Mouse (Mus musculus): ENCODE data around the gene Smarcd3. TPM values are rescaled to one million over a fixed set of nuclear protein-coding genes. Genes with fewer than 3 reads are reported as not detected.

The Smarcd3 gene
- polyA plus RNA-seq, 1 experiment from 2014 or later = 46.2 TPM

DNA sequence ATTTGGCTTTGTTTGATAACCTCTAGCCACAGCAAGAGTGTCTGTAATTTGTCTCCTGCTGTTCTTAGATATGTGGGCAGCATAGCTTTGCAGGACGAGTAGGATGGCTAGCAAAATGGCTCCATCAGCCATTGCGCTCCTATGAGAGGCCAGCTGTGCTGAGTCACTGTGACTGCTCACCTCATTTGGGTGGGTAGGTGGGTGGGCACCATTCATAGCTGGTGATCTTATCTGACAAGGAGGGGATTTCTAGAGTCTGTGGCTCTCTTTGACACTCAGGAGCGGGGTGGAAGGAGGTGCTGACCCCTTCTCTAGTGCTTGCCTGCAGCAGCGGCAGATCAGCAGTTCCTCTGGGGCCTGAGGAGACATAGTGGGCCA, 37.0 kb downstream of the Smarcd3 start:
- peak overlapping the region; percentile 71 for H3K9ac ChIP-seq (replicated peaks; ENCODE audit: low read length)
- no peaks in the 10 kb centered on the region for H3K4me1 ChIP-seq (ENCODE audit: control insufficient read depth, insufficient read depth, low read length)
- H3K27me3 ChIP-seq (ENCODE audit: control insufficient read depth, insufficient read depth, low read length) = no peaks in the 10 kb centered on the region
- no peaks in the 10 kb centered on the region for H3K36me3 ChIP-seq (replicated peaks; ENCODE audit: control insufficient read depth, insufficient read depth, low read depth, low read length)
- H3K27ac ChIP-seq (replicated peaks; ENCODE audit: low read depth, low read length) = no peak overlapping the region
- no peaks in the 10 kb centered on the region for H3K9me3 ChIP-seq (replicated peaks; ENCODE audit: control insufficient read depth, low read length)
- H3K4me2 ChIP-seq (ENCODE audit: low read depth, low read length) = peak overlapping the region; percentile 77
- DNase-seq (ENCODE audit: low spot score) (no peak), ATAC-seq (replicated peaks; ENCODE audit: insufficient number of reproducible peaks, low FRiP score, low TSS enrichment, low read depth) (no peak)
- WGBS = 35% methylated on average over 4 of the region's 4 CpGs
- peak overlapping the region; percentile 65 for H3K4me3 ChIP-seq (ENCODE audit: low read depth, low read length)

DNA sequence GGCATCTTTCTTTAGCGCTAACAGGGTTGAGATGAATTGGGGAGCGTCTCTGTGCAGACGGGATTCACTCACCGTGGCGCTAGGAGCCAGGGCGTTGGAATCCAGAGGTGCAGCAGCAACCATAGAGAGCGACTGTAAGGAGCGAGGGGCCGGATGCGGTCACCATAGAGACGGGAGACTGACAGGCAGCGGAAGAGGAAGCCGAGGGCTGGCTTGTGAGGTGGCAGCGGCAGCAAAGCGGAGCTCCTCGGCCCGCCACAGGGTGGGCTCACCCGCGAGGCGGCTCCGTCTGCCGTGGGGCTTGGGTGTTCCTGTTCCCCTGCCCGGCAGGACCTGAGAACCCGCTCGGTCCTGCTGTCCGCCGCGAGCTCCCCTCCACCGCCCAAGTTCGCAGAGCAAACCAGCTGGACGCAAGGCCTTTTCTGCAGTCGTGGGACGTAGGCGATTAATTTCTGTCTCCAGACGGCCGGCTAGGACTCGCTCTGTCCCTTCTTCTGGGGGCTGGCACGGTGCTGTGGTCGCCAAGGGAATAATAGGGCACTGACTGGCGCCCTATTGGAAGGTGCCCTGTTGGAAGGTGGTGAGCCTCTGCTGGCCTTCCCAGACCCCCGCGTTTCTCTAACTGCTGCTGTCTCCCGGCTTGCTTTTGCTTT, 37.5 kb downstream of the Smarcd3 start, which contains the start of gene Chpf2:
Gene Chpf2, plus strand, starts transcription at position 195 of the 653 bp plus-strand sequence.
- H3K4me1 ChIP-seq (ENCODE audit: control insufficient read depth, insufficient read depth, low read length) = no peaks in the 10 kb centered on the region
- peak within 1 kb of the TSS; percentile 77 for H3K4me2 ChIP-seq (ENCODE audit: low read depth, low read length)
- DNase-seq (ENCODE audit: low spot score) (peak; percentile 93), ATAC-seq (replicated peaks; ENCODE audit: insufficient number of reproducible peaks, low FRiP score, low TSS enrichment, low read depth) (peak; percentile 85)
- no peaks in the 10 kb centered on the region for H3K36me3 ChIP-seq (replicated peaks; ENCODE audit: control insufficient read depth, insufficient read depth, low read depth, low read length)
- H3K9ac ChIP-seq (replicated peaks; ENCODE audit: low read length) = peak within 1 kb of the TSS; percentile 71
- WGBS = under 1% methylated on average over 43 of the region's 43 CpGs
- H3K4me3 ChIP-seq (ENCODE audit: low read depth, low read length) = peak within 1 kb of the TSS; percentile 65
- H3K27me3 ChIP-seq (ENCODE audit: control insufficient read depth, insufficient read depth, low read length) = no peaks in the 10 kb centered on the region
- no peak within 1 kb of the TSS for H3K27ac ChIP-seq (replicated peaks; ENCODE audit: low read depth, low read length)
- no peaks in the 10 kb centered on the region for H3K9me3 ChIP-seq (replicated peaks; ENCODE audit: control insufficient read depth, low read length)

DNA sequence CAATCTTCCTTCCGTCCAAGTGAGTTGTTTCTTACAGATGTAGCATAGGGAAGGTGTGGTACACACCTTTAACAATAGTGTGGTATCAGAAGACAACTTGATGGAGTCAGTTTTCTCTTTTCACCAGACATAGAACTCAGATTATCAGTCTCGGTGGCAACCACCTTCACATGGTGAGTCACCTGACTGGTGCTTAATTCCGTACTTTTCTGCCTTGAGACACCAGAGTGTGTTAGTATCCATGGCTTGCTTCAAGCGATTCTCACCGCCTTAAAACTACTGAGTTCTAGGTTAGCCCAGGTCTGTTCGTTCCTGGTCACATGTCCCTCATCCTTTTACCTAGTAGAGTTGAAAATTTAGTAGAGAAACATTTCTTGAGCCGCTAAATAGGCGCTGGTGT, 38.1 kb downstream of the Smarcd3 start:
- Histone ChIP-seq H3K9me3 (replicated peaks; ENCODE audit: control insufficient read depth, low read length) (no peaks in the 10 kb centered on the region), H3K9ac (replicated peaks; ENCODE audit: low read length) (peak overlapping the region; percentile 71), H3K27ac (replicated peaks; ENCODE audit: low read depth, low read length) (no peak overlapping the region), H3K4me2 (ENCODE audit: low read depth, low read length) (peak overlapping the region; percentile 77), H3K27me3 (ENCODE audit: control insufficient read depth, insufficient read depth, low read length) (no peaks in the 10 kb centered on the region), H3K4me3 (ENCODE audit: low read depth, low read length) (peak overlapping the region; percentile 65), H3K36me3 (replicated peaks; ENCODE audit: control insufficient read depth, insufficient read depth, low read depth, low read length) (no peaks in the 10 kb centered on the region), H3K4me1 (ENCODE audit: control insufficient read depth, insufficient read depth, low read length) (no peaks in the 10 kb centered on the region)
- no peak for DNase-seq (ENCODE audit: low spot score)
- 14% methylated on average over 8 of the region's 8 CpGs for WGBS
- no peak for ATAC-seq (replicated peaks; ENCODE audit: insufficient number of reproducible peaks, low FRiP score, low TSS enrichment, low read depth)

DNA sequence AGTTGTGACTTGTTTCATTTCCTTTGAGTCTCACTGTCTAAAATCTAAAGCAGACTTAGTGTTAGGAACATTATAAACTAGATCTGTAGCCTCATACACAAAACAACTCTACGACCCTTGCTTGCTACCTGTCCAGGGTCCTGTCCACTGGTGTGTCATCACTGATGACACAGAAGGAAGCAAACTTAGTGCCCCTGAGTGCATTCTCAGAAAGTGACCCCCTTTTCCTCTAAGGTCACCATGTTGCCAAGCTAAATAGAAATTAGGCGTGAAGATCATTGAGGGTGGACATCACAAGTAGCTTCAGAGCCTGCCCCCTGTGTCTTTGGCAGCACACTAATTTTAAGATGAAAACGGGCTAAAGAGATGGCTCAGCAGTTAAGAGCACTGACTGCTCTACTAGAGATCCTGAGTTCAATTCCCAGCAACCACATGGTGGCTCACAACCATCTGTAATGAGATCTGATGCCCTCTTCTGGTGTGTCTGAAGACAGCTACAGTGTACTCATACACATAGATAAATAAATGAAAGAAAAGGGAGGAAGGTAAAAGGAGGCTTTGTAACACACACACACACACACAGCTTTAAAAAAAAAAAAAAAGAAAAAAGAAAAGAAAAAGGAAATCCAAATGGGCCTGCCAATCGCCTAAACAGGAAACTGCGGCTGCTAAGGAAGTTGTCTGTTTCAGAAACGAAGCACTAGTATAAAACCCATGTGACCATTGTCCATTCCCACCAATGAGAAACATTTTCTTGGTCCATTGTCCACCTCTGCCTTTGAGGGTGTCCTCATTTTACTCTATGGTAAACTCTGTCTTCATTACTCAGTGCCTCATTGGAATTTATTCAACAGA, 45.9 kb downstream of the Smarcd3 start:
- ATAC-seq (replicated peaks; ENCODE audit: insufficient number of reproducible peaks, low FRiP score, low TSS enrichment, low read depth) (no peak), DNase-seq (ENCODE audit: low spot score) (no peak)
- H3K36me3 ChIP-seq (replicated peaks; ENCODE audit: control insufficient read depth, insufficient read depth, low read depth, low read length) = peaks cover 4% of the 10 kb centered on the region
- H3K9ac ChIP-seq (replicated peaks; ENCODE audit: low read length) = peak overlapping the region; percentile 13
- H3K4me2 ChIP-seq (ENCODE audit: low read depth, low read length) = peak overlapping the region; percentile 8
- peak overlapping the region; percentile 24 for H3K4me3 ChIP-seq (ENCODE audit: low read depth, low read length)
- no peaks in the 10 kb centered on the region for H3K27me3 ChIP-seq (ENCODE audit: control insufficient read depth, insufficient read depth, low read length)
- no peaks in the 10 kb centered on the region for H3K4me1 ChIP-seq (ENCODE audit: control insufficient read depth, insufficient read depth, low read length)
- H3K27ac ChIP-seq (replicated peaks; ENCODE audit: low read depth, low read length) = no peak overlapping the region
- WGBS = 70% methylated on average over 6 of the region's 6 CpGs
- H3K9me3 ChIP-seq (replicated peaks; ENCODE audit: control insufficient read depth, low read length) = no peaks in the 10 kb centered on the region

DNA sequence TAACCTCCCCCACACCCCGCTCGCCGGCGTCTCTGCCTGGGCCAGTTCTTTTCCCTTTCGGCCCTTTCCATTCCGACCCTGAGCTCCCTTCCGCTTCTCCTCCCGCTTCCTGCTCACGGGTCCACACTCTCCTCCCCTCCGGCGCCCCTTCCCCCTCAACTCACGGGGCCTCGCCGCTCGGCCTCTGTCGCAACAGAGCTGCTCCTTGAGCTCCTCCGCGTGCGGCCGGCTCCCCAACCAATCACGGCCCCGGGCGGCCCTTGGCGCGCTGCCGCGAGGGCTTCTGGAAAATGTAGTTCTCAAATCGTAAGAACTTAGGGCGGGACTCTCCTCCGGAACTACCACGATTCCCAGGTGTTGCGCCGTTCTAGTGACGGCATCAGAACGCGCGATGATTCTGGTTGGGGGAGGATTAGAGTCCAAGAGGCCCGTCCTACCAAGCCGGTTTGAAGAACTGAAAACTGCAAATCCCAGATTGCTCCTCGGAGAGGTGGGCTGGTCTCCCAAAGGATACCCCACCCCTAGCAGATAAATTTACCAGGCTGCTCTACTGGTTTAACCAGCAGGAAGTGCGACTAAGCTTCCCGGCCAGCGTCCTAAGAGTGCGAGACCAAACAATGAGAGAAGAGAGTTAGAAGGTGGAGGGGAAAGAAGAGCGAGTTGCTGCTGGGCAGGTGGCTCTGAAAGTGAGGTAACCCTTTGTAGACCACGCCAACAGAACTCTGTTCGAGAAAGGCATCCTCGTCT, 46.9 kb downstream of the Smarcd3 start, which contains the start of gene Abcf2:
Gene Abcf2, minus strand, starts transcription at position 285 of the 747 bp plus-strand sequence.
- under 1% methylated on average over 48 of the region's 48 CpGs for WGBS
- DNase-seq (ENCODE audit: low spot score) (peak; percentile 100), ATAC-seq (replicated peaks; ENCODE audit: insufficient number of reproducible peaks, low FRiP score, low TSS enrichment, low read depth) (peak; percentile 96)
- Histone ChIP-seq H3K36me3 (replicated peaks; ENCODE audit: control insufficient read depth, insufficient read depth, low read depth, low read length) (peaks cover 5% of the 10 kb centered on the region), H3K27me3 (ENCODE audit: control insufficient read depth, insufficient read depth, low read length) (no peaks in the 10 kb centered on the region), H3K4me2 (ENCODE audit: low read depth, low read length) (peak within 1 kb of the TSS; percentile 71), H3K9me3 (replicated peaks; ENCODE audit: control insufficient read depth, low read length) (no peaks in the 10 kb centered on the region), H3K4me3 (ENCODE audit: low read depth, low read length) (peak within 1 kb of the TSS; percentile 79), H3K4me1 (ENCODE audit: control insufficient read depth, insufficient read depth, low read length) (no peaks in the 10 kb centered on the region), H3K27ac (replicated peaks; ENCODE audit: low read depth, low read length) (peak within 1 kb of the TSS; percentile 73), H3K9ac (replicated peaks; ENCODE audit: low read length) (peak within 1 kb of the TSS; percentile 80)

DNA sequence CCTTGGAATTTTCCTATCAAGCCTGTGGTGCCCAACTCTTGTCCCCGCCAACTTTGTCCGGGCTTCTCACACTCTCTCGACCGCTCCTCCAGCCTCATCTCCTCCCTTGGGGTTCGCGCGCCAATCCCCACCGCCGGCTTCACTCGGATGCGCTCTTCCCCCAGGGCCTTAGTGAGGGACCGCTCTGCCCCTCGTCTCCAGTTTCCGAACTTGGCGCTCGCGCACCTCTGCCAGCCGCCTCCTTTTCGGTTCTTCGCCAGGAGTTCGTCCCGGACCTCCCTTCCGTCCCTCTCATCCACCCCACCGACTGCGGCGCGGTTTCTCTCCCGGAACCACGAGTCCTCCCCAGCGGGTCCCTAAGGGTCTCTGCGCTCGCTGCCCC, 47.4 kb downstream of the Smarcd3 start:
- ATAC-seq (replicated peaks; ENCODE audit: insufficient number of reproducible peaks, low FRiP score, low TSS enrichment, low read depth) (peak; percentile 34), DNase-seq (ENCODE audit: low spot score) (peak; percentile 38)
- WGBS = under 1% methylated on average over 32 of the region's 32 CpGs

DNA sequence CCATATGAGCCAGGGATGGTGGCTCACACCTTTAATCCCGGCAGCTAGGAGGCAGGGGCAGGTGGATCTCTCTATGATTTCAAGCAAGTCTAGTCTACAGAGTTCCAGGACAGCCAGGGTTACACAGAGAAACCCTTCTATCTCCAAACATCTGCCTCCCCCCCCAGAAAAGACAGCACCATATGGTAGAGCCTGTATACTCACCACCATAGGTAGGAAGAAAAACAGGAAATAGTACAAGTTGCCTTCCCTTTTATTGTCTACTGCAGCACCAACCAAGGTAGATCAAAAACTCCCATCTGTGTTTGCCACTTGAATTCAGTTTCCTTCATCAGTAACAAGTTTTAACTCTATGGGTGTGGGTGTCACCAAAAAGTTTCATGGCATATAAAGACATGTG, 48.3 kb downstream of the Smarcd3 start:
- Histone ChIP-seq H3K27ac (replicated peaks; ENCODE audit: low read depth, low read length) (no peak overlapping the region), H3K4me2 (ENCODE audit: low read depth, low read length) (peak overlapping the region; percentile 71; the same call in 1 of the 2 replicates), H3K9me3 (replicated peaks; ENCODE audit: control insufficient read depth, low read length) (no peaks in the 10 kb centered on the region), H3K4me1 (ENCODE audit: control insufficient read depth, insufficient read depth, low read length) (no peaks in the 10 kb centered on the region), H3K36me3 (replicated peaks; ENCODE audit: control insufficient read depth, insufficient read depth, low read depth, low read length) (peaks cover 12% of the 10 kb centered on the region), H3K27me3 (ENCODE audit: control insufficient read depth, insufficient read depth, low read length) (no peaks in the 10 kb centered on the region), H3K4me3 (ENCODE audit: low read depth, low read length) (peak overlapping the region; percentile 79; the same call in 1 of the 2 replicates), H3K9ac (replicated peaks; ENCODE audit: low read length) (no peak overlapping the region; the same call in 1 of the 2 replicates)
- 76% methylated on average over 1 of the region's 1 CpGs for WGBS
- DNase-seq (ENCODE audit: low spot score) = no peak
- no peak for ATAC-seq (replicated peaks; ENCODE audit: insufficient number of reproducible peaks, low FRiP score, low TSS enrichment, low read depth)

More for the DNA sequence above, 47.4 kb downstream of the Smarcd3 start:
- Histone ChIP-seq H3K27ac (replicated peaks; ENCODE audit: low read depth, low read length) (peak overlapping the region; percentile 73), H3K36me3 (replicated peaks; ENCODE audit: control insufficient read depth, insufficient read depth, low read depth, low read length) (peaks cover 8% of the 10 kb centered on the region), H3K9me3 (replicated peaks; ENCODE audit: control insufficient read depth, low read length) (no peaks in the 10 kb centered on the region), H3K4me2 (ENCODE audit: low read depth, low read length) (peak overlapping the region; percentile 71), H3K4me1 (ENCODE audit: control insufficient read depth, insufficient read depth, low read length) (no peaks in the 10 kb centered on the region), H3K4me3 (ENCODE audit: low read depth, low read length) (peak overlapping the region; percentile 79), H3K27me3 (ENCODE audit: control insufficient read depth, insufficient read depth, low read length) (no peaks in the 10 kb centered on the region), H3K9ac (replicated peaks; ENCODE audit: low read length) (peak overlapping the region; percentile 80)
